Mouse (Mus musculus) NIH3T3 (cell line): ENCODE measurements around the gene Col5a2.
"Not testable (repeated sequence)": the region's sequence is repeated elsewhere in the genome, so short reads cannot be mapped to it uniquely, and the experiment has no call there.

Experiments used
- DNase-seq: peaks from one replicate; pipeline ENCODE4 v3.0.0-alpha.2; 2012; ENCODE audit warnings: low read depth

Col5a2 gene

GRCm38 (mm10) chr1:45429145-45429544 is 73.9 kb downstream of the Col5a2 start:
- not testable (repeated sequence) for DNase-seq

- no peak for DNase-seq
Observed at GRCm38 (mm10) chr1:45423915-45424314, 79.2 kb downstream of the Col5a2 start.

- DNase-seq, result no peak
Observed at GRCm38 (mm10) chr1:45420554-45420953, 82.5 kb downstream of the Col5a2 start.

- DNase-seq, result no peak
Observed at GRCm38 (mm10) chr1:45419858-45420257, 83.2 kb downstream of the Col5a2 start.

GRCm38 (mm10) chr1:45381866-45382265 is 121.2 kb downstream of the Col5a2 start:
- peak; percentile 9 for DNase-seq

GRCm38 (mm10) chr1:45379992-45380690 is 122.9 kb downstream of the Col5a2 start:
- DNase-seq, result peak; percentile 14

GRCm38 (mm10) chr1:45365427-45365826 is 137.7 kb downstream of the Col5a2 start:
- no peak for DNase-seq

GRCm38 (mm10) chr1:45363274-45363673 is 139.8 kb downstream of the Col5a2 start:
- DNase-seq, result no peak

GRCm38 (mm10) chr1:45359673-45360072 is 143.4 kb downstream of the Col5a2 start:
- no peak for DNase-seq

- DNase-seq, result peak; percentile 20
Observed at GRCm38 (mm10) chr1:45359147-45359546, 143.9 kb downstream of the Col5a2 start.

- no peak for DNase-seq
Observed at GRCm38 (mm10) chr1:45358020-45358419, 145.1 kb downstream of the Col5a2 start.

- peak; percentile 84 for DNase-seq
Observed at GRCm38 (mm10) chr1:45355944-45356343, 147.1 kb downstream of the Col5a2 start.

- DNase-seq, result no peak
Observed at GRCm38 (mm10) chr1:45329149-45329548, 173.9 kb downstream of the Col5a2 start.
